Mouse (Mus musculus): ENCODE results near the gene Slain1. TPM values are rescaled to one million over a fixed set of nuclear protein-coding genes. Genes with fewer than 3 reads are reported as not detected.

The Slain1 gene
- total RNA-seq, 2 experiments from 2014 or later = 61.2 to 63.0 TPM

DNA sequence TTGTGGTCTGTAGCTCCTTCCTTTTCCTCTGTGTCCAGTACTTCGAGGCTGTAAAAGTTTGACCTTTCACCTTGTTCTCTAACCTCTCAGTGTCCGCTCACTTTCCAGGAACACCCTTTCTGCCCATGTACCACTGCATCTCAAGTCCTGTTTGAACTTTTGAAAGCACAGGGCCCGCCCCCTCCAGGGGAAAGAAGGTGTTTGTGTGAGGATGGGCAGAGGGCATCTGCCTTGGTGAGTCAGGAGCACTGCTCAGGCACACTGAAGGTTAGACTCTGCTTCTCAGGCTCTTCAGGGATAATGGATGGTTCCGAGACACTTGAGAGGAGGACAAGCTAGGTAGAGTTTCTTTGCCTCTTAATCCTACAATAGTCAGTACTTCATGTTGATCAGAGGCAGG is 7.8 kb downstream of the Slain1 start:
- intact Hi-C loops (cut with DNase I) = loop anchor here (5.0 kb wide), 1 partner anchor 34 kb away; no protein-coding TSS in a partner anchor
- no peak for DNase-seq (ENCODE audit: extremely low spot score in 1 of 2, low spot score in 2 of 2)

DNA sequence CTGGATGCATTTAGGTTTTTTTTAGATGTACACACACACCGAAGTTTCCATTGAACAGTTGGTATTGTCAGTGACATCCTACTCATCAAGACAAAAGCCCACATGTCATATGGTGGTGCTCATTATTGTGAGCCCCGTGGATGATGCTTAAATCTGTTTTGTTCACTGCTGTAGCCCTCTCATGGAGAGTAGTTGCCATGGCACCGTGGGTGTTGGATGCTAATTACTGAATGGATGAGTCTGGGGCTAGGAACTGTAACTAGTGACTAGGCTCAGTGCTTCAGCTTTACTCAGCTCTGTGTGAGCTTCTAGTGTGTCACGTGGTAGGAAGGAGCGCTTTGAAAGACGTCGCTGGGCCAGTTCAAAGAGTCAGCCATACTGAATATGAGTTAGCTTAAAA is 13.0 kb downstream of the Slain1 start:
- DNase-seq (ENCODE audit: extremely low spot score in 1 of 2, low spot score in 2 of 2) = peak in 1 of 2 experiments; percentile 55
- intact Hi-C loops (cut with DNase I) = no loop called here

- intact Hi-C loops (cut with DNase I) = no loop called here
- no peak for DNase-seq (ENCODE audit: extremely low spot score in 1 of 2, low spot score in 2 of 2)
Measured at GRCm38 (mm10) chr14:103664391-103664790, 14.4 kb downstream of the Slain1 start.

- DNase-seq (ENCODE audit: extremely low spot score in 1 of 2, low spot score in 2 of 2) = no peak
- intact Hi-C loops (cut with DNase I) = no loop called here
Measured at GRCm38 (mm10) chr14:103666347-103666954, 16.4 kb downstream of the Slain1 start.

- DNase-seq (ENCODE audit: extremely low spot score in 1 of 2, low spot score in 2 of 2) = no peak
- intact Hi-C loops (cut with DNase I) = no loop called here
Measured at GRCm38 (mm10) chr14:103667036-103667435, 17.0 kb downstream of the Slain1 start.

DNA sequence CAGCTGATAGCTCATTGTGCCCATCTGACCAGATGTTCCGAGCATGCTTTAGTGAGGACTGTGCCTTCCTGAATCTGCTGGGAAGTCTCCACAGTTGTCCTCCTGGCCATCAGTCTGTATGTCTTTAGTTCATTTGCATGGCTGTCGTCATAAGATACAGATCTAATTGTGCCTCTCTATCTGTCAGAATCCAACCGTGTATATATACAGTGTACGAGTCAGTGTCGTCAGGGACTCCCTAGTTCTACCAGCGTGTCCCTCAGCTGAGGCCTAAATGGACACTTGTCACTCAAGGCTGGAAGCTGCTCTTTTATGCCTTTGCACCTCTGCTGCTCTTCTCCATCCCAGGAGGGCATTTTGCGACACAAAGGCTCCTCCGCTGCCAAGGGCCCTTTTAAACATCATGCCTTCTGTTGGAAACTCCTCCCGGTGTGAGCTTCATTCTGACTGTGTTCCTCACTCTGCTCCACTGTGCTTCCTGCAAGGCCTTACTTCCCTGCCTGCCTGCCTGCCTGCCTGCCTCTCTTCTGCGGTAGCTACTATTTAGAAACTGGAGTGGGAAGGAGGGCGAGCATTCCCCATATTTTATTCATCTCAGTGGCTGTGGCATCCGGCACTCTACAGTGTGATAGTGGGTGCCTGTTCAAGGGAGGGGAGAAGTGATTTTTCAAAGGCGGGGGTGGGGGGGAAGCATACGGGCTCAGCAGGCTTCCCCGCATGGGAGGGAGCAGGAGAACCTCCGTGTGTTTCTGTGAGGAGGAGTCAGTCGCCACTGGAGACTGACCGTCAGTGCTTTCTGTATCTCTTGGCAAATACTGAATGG is 29.6 kb downstream of the Slain1 start:
- peak in 1 of 2 experiments; percentile 41 for DNase-seq (ENCODE audit: extremely low spot score in 1 of 2, low spot score in 2 of 2)
- intact Hi-C loops (cut with DNase I) = no loop called here

DNA sequence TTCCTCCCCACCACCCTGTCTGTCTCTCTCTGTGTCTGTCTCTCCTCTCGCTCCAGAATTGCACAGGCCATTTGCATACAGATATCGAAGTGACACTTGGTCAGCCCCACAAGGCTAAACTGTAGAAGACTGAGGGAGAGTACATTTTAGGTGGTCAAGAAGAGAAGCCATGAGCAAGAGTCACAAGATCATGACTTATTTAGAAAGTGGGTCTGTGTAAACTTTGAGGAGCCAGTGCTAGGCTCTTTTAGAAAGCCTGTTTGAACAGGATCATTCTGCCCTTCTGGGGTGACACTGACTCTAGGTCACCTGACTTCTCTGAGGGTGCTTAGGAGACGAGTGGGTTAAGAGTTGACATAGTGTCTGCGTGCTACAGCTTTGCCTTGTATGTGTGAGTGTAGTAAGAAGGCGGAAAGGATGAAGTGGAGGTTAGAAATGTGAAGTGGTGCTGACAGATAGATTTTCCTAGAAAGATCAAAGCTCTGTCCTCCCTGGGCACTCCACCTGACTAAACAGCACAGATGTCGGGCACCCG is 30.3 kb downstream of the Slain1 start:
- intact Hi-C loops (cut with DNase I) = no loop called here
- no peak for DNase-seq (ENCODE audit: extremely low spot score in 1 of 2, low spot score in 2 of 2)

GRCm38 (mm10) chr14:103682633-103683390 is 32.8 kb downstream of the Slain1 start:
- intact Hi-C loops (cut with DNase I) = no loop called here
- no peak for DNase-seq (ENCODE audit: extremely low spot score in 1 of 2, low spot score in 2 of 2)

DNA sequence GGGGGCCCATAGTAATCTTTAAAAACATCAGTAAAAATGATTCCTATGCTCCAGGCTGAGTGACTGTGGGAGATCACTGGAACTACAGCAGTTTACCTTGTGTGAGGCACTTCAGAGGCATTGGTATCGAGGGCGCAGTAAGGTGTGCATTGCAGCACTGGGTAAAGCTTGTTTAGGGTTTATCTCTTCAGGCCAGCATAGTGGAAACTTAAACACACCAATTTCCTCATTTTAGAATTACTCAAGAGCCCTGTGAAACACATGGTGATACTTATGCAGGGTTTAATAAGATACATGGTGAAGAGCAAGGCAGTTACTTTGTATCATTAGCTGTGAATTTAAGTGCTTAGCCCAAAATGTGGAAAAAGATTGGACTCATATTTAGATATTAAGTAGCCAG is 37.0 kb downstream of the Slain1 start:
- intact Hi-C loops (cut with DNase I) = no loop called here
- no peak for DNase-seq (ENCODE audit: extremely low spot score in 1 of 2, low spot score in 2 of 2)

DNA sequence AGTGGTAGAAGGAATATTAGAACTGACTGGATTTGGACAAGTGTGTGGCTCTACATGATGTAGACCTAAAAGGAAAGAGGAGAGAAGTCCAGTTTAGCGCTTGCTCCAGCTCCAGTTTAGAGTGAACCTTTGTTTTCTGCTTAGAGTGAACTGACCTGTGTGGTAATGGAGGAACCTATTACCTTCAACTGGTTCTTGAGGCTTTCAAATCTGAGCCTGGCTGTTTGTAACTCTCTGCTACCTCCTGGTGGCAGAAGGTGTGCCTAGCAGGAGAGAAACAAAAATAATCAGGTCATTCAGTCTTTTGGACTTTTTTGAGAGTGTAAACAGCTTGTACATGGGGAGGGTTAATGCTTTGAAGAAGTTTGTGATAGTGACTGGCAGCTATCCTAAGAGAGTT is 44.3 kb downstream of the Slain1 start:
- intact Hi-C loops (cut with DNase I) = loop anchor here (5.0 to 10.0 kb wide), 2 partner anchors 37 to 139 kb away; no protein-coding TSS in a partner anchor

GRCm38 (mm10) chr14:103695620-103696019 is 45.6 kb downstream of the Slain1 start:
- no peak for DNase-seq (ENCODE audit: extremely low spot score in 1 of 2, low spot score in 2 of 2)
- intact Hi-C loops (cut with DNase I) = loop anchor here (10.0 kb wide), 1 partner anchor 141 kb away; no protein-coding TSS in a partner anchor

More for the DNA sequence above, 44.3 kb downstream of the Slain1 start:
- no peak for DNase-seq (ENCODE audit: extremely low spot score in 1 of 2, low spot score in 2 of 2)

- intact Hi-C loops (cut with DNase I) = loop anchor here (10.0 kb wide), 1 partner anchor 142 kb away; no protein-coding TSS in a partner anchor
- DNase-seq (ENCODE audit: extremely low spot score in 1 of 2, low spot score in 2 of 2) = no peak
Measured at GRCm38 (mm10) chr14:103697101-103697500, 47.1 kb downstream of the Slain1 start.

DNA sequence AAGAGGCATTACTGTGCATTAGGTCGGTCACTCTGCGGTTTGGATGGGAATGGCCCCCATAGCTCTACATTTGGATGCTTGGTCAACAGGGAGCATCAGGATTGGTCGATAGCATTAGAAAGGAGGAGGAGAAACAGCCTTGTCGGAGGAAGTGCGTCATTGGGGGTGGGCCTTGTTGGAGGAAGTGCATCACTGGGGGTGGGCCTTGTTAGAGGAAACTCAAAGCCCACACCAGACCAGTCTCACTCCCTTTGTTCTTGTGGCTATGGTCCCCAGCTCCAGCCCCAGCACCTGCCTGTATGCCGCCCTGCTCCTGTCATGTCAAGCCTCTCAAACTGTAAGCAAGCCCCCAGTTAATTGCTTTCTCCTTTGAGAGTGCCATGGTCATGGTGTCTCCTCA is 49.3 kb downstream of the Slain1 start:
- intact Hi-C loops (cut with DNase I) = loop anchor here (10.0 kb wide), 1 partner anchor 145 kb away; no protein-coding TSS in a partner anchor

DNA sequence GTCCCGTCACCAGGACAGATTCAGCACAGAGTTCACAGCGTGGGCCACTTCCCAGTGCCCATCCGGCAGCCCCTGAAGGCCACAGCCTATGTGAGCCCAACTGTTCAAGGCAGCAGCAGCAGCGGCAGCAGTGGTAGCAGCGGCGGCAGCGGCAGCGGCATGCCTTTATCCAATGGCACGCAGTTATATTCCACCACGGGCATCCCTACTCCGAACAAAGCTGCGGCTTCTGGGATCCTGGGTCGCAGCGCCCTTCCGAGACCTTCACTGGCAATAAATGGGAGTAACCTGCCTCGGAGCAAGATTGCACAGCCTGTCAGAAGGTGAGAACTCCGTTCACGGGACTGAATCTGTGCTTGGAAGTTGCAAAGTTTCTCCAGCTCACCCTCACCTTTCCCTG is 52.5 kb downstream of the Slain1 start:
- intact Hi-C loops (cut with DNase I) = no loop called here
- no peak for DNase-seq (ENCODE audit: extremely low spot score in 1 of 2, low spot score in 2 of 2)

More for the DNA sequence above, 49.3 kb downstream of the Slain1 start:
- no peak for DNase-seq (ENCODE audit: extremely low spot score in 1 of 2, low spot score in 2 of 2)

DNA sequence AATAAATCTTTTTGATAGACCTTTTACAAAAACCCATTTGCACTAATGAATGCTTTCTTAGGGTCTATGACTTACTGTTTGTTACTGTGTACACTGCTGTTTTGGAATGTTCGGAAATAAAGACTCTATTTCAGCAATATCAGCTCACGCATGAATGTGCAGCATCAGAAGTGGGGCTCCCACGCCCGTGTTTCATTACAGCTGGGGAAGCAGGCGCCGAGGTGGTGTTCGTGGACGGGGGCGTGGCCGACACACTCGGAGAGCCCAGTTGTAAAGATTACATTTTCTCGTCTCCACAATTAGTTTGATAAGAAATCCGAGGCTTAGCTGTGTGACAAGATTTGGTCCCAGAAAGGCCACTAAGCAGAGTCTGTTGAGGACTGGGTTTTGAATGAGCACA is 54.7 kb downstream of the Slain1 start:
- intact Hi-C loops (cut with DNase I) = no loop called here
- DNase-seq (ENCODE audit: extremely low spot score in 1 of 2, low spot score in 2 of 2) = no peak

- intact Hi-C loops (cut with DNase I) = no loop called here
- DNase-seq (ENCODE audit: extremely low spot score in 1 of 2, low spot score in 2 of 2) = no peak
Measured at GRCm38 (mm10) chr14:103706347-103706746, 56.3 kb downstream of the Slain1 start.

DNA sequence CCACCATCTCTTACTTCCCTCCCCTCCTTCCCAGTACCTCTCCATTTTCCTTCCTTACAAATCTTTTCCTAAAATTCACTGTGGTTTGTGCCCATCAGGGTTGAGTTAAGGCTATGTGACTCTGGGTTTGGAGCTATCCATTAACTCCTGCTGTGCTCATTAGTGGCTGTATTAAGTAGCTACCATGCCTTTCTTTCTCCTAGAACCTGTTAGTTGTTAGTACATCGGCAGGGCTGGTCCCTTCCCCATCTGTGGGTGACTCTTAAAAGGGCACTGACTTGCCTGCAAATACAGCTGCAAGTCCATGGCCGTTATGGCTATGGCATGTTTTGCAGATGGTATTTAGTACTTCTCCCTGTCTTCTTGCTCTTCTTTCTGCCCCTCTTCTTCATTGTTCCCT is 58.6 kb downstream of the Slain1 start:
- intact Hi-C loops (cut with DNase I) = no loop called here
- no peak for DNase-seq (ENCODE audit: extremely low spot score in 1 of 2, low spot score in 2 of 2)

GRCm38 (mm10) chr14:103709261-103709660 is 59.2 kb downstream of the Slain1 start:
- intact Hi-C loops (cut with DNase I) = no loop called here
- no peak for DNase-seq (ENCODE audit: extremely low spot score in 1 of 2, low spot score in 2 of 2)

DNA sequence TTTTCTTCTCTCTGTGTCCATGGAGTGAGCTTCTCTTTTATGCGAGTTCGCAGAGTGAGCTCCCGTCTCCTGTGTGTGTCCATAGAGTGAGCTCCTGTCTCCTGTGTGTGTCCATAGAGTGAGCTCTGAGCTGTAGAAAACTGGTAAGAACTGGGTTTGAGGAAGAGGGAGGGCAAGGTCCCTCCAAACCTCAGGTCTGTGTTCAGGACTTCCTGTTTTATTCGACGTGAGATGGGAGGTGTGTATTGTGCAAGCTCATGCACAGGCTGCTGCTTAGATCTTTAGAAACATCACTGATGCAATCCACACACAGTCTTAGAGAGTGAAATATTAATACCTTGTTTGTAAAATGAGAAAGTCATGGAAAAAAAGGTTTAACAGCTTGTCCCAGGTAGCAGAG is 63.0 kb downstream of the Slain1 start:
- intact Hi-C loops (cut with DNase I) = loop anchor here (10.0 kb wide), 1 partner anchor 1102 kb away; no protein-coding TSS in a partner anchor
- no peak for DNase-seq (ENCODE audit: extremely low spot score in 1 of 2, low spot score in 2 of 2)
